Mouse (Mus musculus) bone marrow, adult 2 months (tissue): ENCODE data around the gene Megf6.

Source experiments
- CTCF ChIP-seq: fragments of 200-500 bp; IDR thresholded peaks from 2 replicates; pipeline ENCODE4 v1.5.1; 2011; ENCODE audit warnings: low read length, control low read depth; ENCODE audit not compliant: control insufficient read depth, insufficient read depth
- POLR2A ChIP-seq: fragments of 200-500 bp; IDR thresholded peaks from 2 replicates; pipeline ENCODE4 v1.6.1; 2011; ENCODE audit warnings: low read depth, mild to moderate bottlenecking, control low read depth, low read length, borderline replicate concordance; ENCODE audit not compliant: control insufficient read depth

- no peak for TF ChIP-seq CTCF
- TF ChIP-seq POLR2A: no peak
Observed at GRCm38 (mm10) chr4:154299541-154300271, 129.2 kb downstream of the Megf6 start.
